Mouse (Mus musculus) MEL (cell line): ENCODE measurements around the gene Stac3. TPM values are rescaled to one million over a fixed set of nuclear protein-coding genes. Genes with fewer than 3 reads are reported as not detected.

Experiments used
- DNase-seq: peaks from one replicate; pipeline ENCODE4 v3.0.0; 2011; ENCODE audit warnings: low read depth, low spot score
- H3K27ac ChIP-seq: 2 replicates; pipeline ENCODE4 v1.5.1; 2012; ENCODE audit warnings: low read depth, mild to moderate bottlenecking, control low read depth, low read length, moderate library complexity; ENCODE audit not compliant: control insufficient read depth
- H3K27me3 ChIP-seq, 2 experiments: fragments of 150-350 bp in 1 of 2; sonication (generic) in 1 of 2; 2 replicates each; pipeline ENCODE4 v1.6.1; 2012; ENCODE audit warnings: low read length in 2 of 2, mild to moderate bottlenecking in 2 of 2, improper control_type of control experiment in 1 of 2, moderate library complexity in 1 of 2; ENCODE audit not compliant: insufficient read depth in 2 of 2, control insufficient read depth in 1 of 2
- H3K36me3 ChIP-seq, 2 experiments: 2 replicates each; pipeline ENCODE4 v1.6.1; 2012 to 2014; ENCODE audit warnings: low read length in 2 of 2, improper control_type of control experiment in 1 of 2, inconsistent platforms in 1 of 2, mild to moderate bottlenecking in 1 of 2; ENCODE audit not compliant: insufficient read depth in 2 of 2, control insufficient read depth in 1 of 2
- H3K4me1 ChIP-seq, 2 experiments: fragments of 150-350 bp in 1 of 2; sonication (generic) in 1 of 2; 2 replicates each; pipeline ENCODE4 v1.6.1; 2012; ENCODE audit warnings: low read length in 2 of 2, improper control_type of control experiment in 1 of 2, mild to moderate bottlenecking in 1 of 2; ENCODE audit not compliant: insufficient read depth in 2 of 2, control insufficient read depth in 1 of 2
- H3K4me3 ChIP-seq, 2 experiments: fragments of 150-350 bp in 1 of 2; sonication (generic) in 1 of 2; 2 replicates each; pipeline ENCODE4 v1.5.1; 2012; ENCODE audit warnings: low read depth in 2 of 2, low read length in 2 of 2, mild to moderate bottlenecking in 2 of 2, moderate library complexity in 2 of 2, control low read depth in 1 of 2, improper control_type of control experiment in 1 of 2; ENCODE audit not compliant: control insufficient read depth in 1 of 2, insufficient read depth in 1 of 2
- H3K79me2 ChIP-seq: 2 replicates; pipeline ENCODE4 v1.6.1; 2012; ENCODE audit warnings: mild to moderate bottlenecking, low read length, moderate library complexity; ENCODE audit not compliant: control insufficient read depth, poor library complexity, insufficient read depth
- H3K9ac ChIP-seq: 2 replicates; pipeline ENCODE4 v1.6.1; 2012; ENCODE audit warnings: low read depth, mild to moderate bottlenecking, control low read depth, low read length, moderate library complexity; ENCODE audit not compliant: control insufficient read depth, poor library complexity, severe bottlenecking
- H3K9me3 ChIP-seq: fragments of 150-350 bp; sonication (generic); replicated peaks from 2 replicates; pipeline ENCODE4 v1.6.1; 2012; ENCODE audit warnings: mild to moderate bottlenecking, low read length, improper control_type of control experiment, moderate library complexity; ENCODE audit not compliant: insufficient read depth
- BHLHE40 ChIP-seq: IDR thresholded peaks from 2 replicates; pipeline ENCODE4 v1.6.1; 2012; ENCODE audit warnings: low read depth, mild to moderate bottlenecking, inconsistent platforms, low read length, improper control_type of control experiment, borderline replicate concordance
- CTCF ChIP-seq, 3 experiments: IDR thresholded peaks in 2 of 3; conservative IDR thresholded peaks in 1 of 3; 2 replicates each; pipeline ENCODE4 v1.5.1; 2011 to 2012; ENCODE audit warnings: low read length in 3 of 3, low read depth in 2 of 3, mild to moderate bottlenecking in 2 of 3, improper control_type of control experiment in 1 of 3, inconsistent platforms in 1 of 3, mixed read lengths in 1 of 3, moderate library complexity in 1 of 3; ENCODE audit not compliant: control insufficient read depth in 1 of 3, insufficient read depth in 1 of 3, poor library complexity in 1 of 3, severe bottlenecking in 1 of 3
- ELF1 ChIP-seq: IDR thresholded peaks from 2 replicates; pipeline ENCODE4 v1.6.1; 2014; ENCODE audit warnings: low read depth, mild to moderate bottlenecking, inconsistent platforms, low read length, improper control_type of control experiment, moderate library complexity
- HCFC1 ChIP-seq: IDR thresholded peaks from 2 replicates; pipeline ENCODE4 v1.6.1; 2012; ENCODE audit warnings: low read depth, mild to moderate bottlenecking, inconsistent platforms, low read length, improper control_type of control experiment, moderate library complexity
- MAZ ChIP-seq: IDR thresholded peaks from 2 replicates; pipeline ENCODE4 v1.6.1; 2012; ENCODE audit warnings: low read depth, mild to moderate bottlenecking, inconsistent platforms, low read length, improper control_type of control experiment
- MXI1 ChIP-seq: IDR thresholded peaks from 2 replicates; pipeline ENCODE4 v1.6.1; 2011; ENCODE audit warnings: mild to moderate bottlenecking, low read depth, low read length, improper control_type of control experiment
- NELFE ChIP-seq: IDR thresholded peaks from 2 replicates; pipeline ENCODE4 v1.6.1; 2011; ENCODE audit warnings: low read depth, low read length, improper control_type of control experiment
- POLR2A ChIP-seq, 2 experiments: IDR thresholded peaks; 2 replicates each; pipeline ENCODE4 v1.6.1; 2011 to 2012; ENCODE audit warnings: low read length in 2 of 2, mild to moderate bottlenecking in 2 of 2, control low read depth in 1 of 2, improper control_type of control experiment in 1 of 2, low read depth in 1 of 2, moderate library complexity in 1 of 2; ENCODE audit not compliant: control insufficient read depth in 1 of 2, insufficient read depth in 1 of 2, poor library complexity in 1 of 2
- POLR2AphosphoS2 ChIP-seq: IDR thresholded peaks from 2 replicates; pipeline ENCODE4 v1.6.1; 2011; ENCODE audit warnings: low read length, improper control_type of control experiment
- POLR2AphosphoS5 ChIP-seq: IDR thresholded peaks from 2 replicates; pipeline ENCODE4 v1.6.1; 2012; ENCODE audit warnings: low read depth, borderline replicate concordance, mild to moderate bottlenecking, inconsistent platforms, low read length, moderate library complexity, mixed read lengths
- RCOR1 ChIP-seq: IDR thresholded peaks from 2 replicates; pipeline ENCODE4 v1.6.1; 2012; ENCODE audit warnings: low read depth, mild to moderate bottlenecking, inconsistent platforms, low read length, improper control_type of control experiment
- SIN3A ChIP-seq: IDR thresholded peaks from 2 replicates; pipeline ENCODE4 v1.6.1; 2012; ENCODE audit warnings: low read length, improper control_type of control experiment, inconsistent platforms
- ZMIZ1 ChIP-seq: IDR thresholded peaks from 2 replicates; pipeline ENCODE4 v1.6.1; 2012; ENCODE audit warnings: low read depth, mild to moderate bottlenecking, inconsistent platforms, low read length, improper control_type of control experiment, moderate library complexity
- polyA plus RNA-seq, 2 experiments: library from polyadenylated mRNA; stranded (reverse) in 1 of 2; unstranded in 1 of 2; fragments of >175 nt in 1 of 2; fragments of >200 nt in 1 of 2; gene quantifications; 2 replicates each; pipeline versions ENCODE4 v1.2.1 to v1.2.4; 2012; ENCODE audit warnings: low replicate concordance in 2 of 2, low read depth in 1 of 2; ENCODE audit not compliant: insufficient read length in 2 of 2, insufficient read depth in 1 of 2, missing spikeins in 1 of 2
- total RNA-seq: library from RNA; depleted of rRNA; stranded (reverse); fragments of 300-350 nt; gene quantifications from 2 replicates; pipeline ENCODE4 v1.2.3, GENCODE M21; 2012

Gene Stac3
- total and polyA plus RNA-seq, 3 experiments: 0.25 TPM; not detected in 2

DNA sequence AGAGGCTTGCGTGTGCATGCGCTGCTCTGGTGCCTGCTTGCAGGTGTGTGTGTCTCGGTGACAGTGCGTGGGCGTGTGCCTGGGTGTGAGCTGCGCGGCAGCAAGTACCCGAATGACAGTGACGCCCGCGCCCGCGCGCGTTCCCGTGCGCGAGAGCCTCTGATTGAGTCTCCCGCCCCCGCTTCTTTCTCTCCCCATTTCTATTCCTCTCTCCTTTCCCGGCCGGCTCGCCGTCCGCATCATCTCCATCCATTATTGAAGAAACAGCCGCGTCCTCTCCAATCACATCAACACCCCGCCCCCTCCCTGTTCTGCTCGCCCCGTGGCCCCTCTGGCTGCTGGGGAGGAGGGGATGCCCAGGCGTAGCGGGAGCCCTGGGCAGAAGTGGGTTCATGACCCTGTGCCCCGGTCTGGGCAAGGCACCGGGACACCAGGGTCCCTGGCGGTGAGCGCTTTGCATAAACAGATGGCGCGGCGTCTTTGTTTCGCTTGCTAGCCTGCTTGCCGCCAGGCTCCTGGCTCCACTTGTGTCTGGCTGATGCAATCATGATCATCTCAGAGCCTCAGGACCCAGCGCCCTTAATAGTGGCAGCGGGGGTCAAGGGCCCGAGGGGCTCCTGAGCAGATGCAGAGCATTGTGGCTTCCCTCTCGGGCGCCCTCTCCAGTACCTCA lies 10.3 kb downstream of the Stac3 start:
- Histone ChIP-seq H3K4me3 (peak overlapping the region; percentile 45 to 63), H3K79me2 (no peaks in the 10 kb centered on the region; the same call in 1 of the 2 replicates), H3K9me3 (no peaks in the 10 kb centered on the region), H3K4me1 (peaks cover 0 to 31% of the 10 kb centered on the region in 2 experiments; a peak in 3 of 4 replicates), H3K27me3 (no peaks in the 10 kb centered on the region), H3K36me3 (peaks cover 0 to 2% of the 10 kb centered on the region in 2 experiments; a peak in 2 of 4 replicates), H3K9ac (peak overlapping the region; percentile 67), H3K27ac (peak overlapping the region; percentile 62)
- DNase-seq: peak; percentile 77
- TF ChIP-seq NELFE (no peak; the same call in 1 of the 2 replicates), RCOR1 (0 out of 2 replicates have a peak, but pooled peaks have one; percentile 29), POLR2AphosphoS2 (no peak), BHLHE40 (no peak), POLR2A (IDR thresholded peaks at IDR 0.05; ENCODE audit: control insufficient read depth in 1 of 2, insufficient read depth in 1 of 2, low read depth in 1 of 2, low read length in 2 of 2, poor library complexity in 1 of 2) (0 out of 4 replicates have a peak, but pooled peaks of 1 of the 2 experiments have one; percentile 34), POLR2AphosphoS5 (no peak), ELF1 (no peak), MXI1 (peak; percentile 48; the same call in 1 of the 2 replicates), SIN3A (0 out of 2 replicates have a peak, but pooled peaks have one; percentile 21), HCFC1 (peak; percentile 18; the same call in 1 of the 2 replicates), CTCF (IDR thresholded peaks at IDR 0.05 in 2 of 3, conservative IDR thresholded peaks at IDR 0.05 in 1 of 3; ENCODE audit: control insufficient read depth in 1 of 3, insufficient read depth in 1 of 3, low read depth in 2 of 3, low read length in 3 of 3, poor library complexity in 1 of 3, severe bottlenecking in 1 of 3) (peak in 2 of 3 experiments; percentile 33 to 43; a peak in 4 of 6 replicates)

DNA sequence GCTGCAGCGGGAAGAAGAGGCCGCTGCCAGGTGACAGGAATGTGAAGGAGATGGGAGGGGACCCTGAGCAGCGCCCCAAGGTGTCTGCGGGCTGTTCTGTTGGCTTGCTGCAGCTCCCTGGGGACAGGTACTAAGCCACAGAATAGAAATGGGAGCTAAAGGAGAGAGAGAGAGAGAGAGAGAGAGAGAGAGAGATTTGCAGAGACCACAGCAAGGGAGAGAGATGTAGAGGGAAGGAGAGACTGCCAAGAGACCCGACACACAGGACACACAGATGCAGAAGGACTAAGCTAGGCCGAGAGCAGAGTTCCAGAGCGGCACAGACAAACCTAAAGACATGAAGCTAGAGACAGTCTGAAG lies 10.8 kb downstream of the Stac3 start:
- peak overlapping the region; percentile 45 to 63 for H3K4me3 ChIP-seq
- peaks cover 0 to 33% of the 10 kb centered on the region in 2 experiments; a peak in 3 of 4 replicates for H3K4me1 ChIP-seq
- H3K9ac ChIP-seq: peak overlapping the region; percentile 67
- H3K79me2 ChIP-seq: no peaks in the 10 kb centered on the region; the same call in 1 of the 2 replicates
- H3K27ac ChIP-seq: peak overlapping the region; percentile 62
- TF ChIP-seq ZMIZ1 (no peak), MAZ (peak; percentile 39; the same call in 1 of the 2 replicates), CTCF (IDR thresholded peaks at IDR 0.05 in 2 of 3, conservative IDR thresholded peaks at IDR 0.05 in 1 of 3; ENCODE audit: control insufficient read depth in 1 of 3, insufficient read depth in 1 of 3, low read depth in 2 of 3, low read length in 3 of 3, poor library complexity in 1 of 3, severe bottlenecking in 1 of 3) (no peak)
- TF ChIP-seq, all 39 proteins: peak for 1
- H3K27me3 ChIP-seq: no peaks in the 10 kb centered on the region
- peaks cover 0 to 5% of the 10 kb centered on the region in 2 experiments; a peak in 2 of 4 replicates for H3K36me3 ChIP-seq
- no peak for DNase-seq
- no peaks in the 10 kb centered on the region for H3K9me3 ChIP-seq
